Mouse (Mus musculus): ENCODE results near the gene Zbtb43. TPM values are rescaled to one million over a fixed set of nuclear protein-coding genes. Genes with fewer than 3 reads are reported as not detected.

Zbtb43 gene
- polyA plus RNA-seq, 1 experiment: 16.0 TPM

- no peak overlapping the region for H3K4me3 ChIP-seq (ENCODE audit: insufficient read depth, low read length)
- peaks cover 6% of the 10 kb centered on the region for H3K4me1 ChIP-seq (ENCODE audit: control insufficient read depth, insufficient read depth, low read length)
- TF ChIP-seq CTCF (IDR thresholded peaks at IDR 0.05; ENCODE audit: low read depth, low read length) (no peak), POLR2A (IDR thresholded peaks at IDR 0.05; ENCODE audit: borderline replicate concordance, low read depth, low read length) (no peak)
- H3K27ac ChIP-seq (ENCODE audit: insufficient read depth, low read depth, low read length): no peak overlapping the region
Observed at GRCm38 (mm10) chr2:33456242-33456641, 12.1 kb downstream of the Zbtb43 start.

DNA sequence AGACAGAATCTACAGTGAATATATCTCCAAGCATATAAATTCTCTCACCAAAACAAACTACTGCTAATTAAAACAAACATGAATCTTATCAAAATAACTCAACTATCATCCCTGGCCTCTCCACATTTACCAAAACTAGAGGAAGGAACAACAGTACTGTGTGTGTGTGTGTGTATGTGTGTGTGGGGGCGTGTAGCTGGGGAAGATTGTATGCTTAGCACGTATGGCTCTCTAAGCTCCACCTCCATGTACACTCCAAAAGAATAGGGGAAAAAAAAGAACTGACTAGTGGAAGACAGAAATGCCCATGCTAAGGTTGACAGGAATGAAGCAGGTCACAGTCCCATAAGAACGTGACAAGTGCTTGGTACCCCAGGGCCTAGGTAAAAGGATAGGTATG, 13.0 kb downstream of the Zbtb43 start:
- H3K4me3 ChIP-seq (ENCODE audit: insufficient read depth, low read length): no peak overlapping the region
- no peak overlapping the region for H3K27ac ChIP-seq (ENCODE audit: insufficient read depth, low read depth, low read length)
- H3K4me1 ChIP-seq (ENCODE audit: control insufficient read depth, insufficient read depth, low read length): peaks cover 6% of the 10 kb centered on the region
- TF ChIP-seq POLR2A (IDR thresholded peaks at IDR 0.05; ENCODE audit: borderline replicate concordance, low read depth, low read length) (no peak), CTCF (IDR thresholded peaks at IDR 0.05; ENCODE audit: low read depth, low read length) (no peak)

- Histone ChIP-seq H3K4me3 (ENCODE audit: insufficient read depth, low read length) (no peak overlapping the region), H3K27ac (ENCODE audit: insufficient read depth, low read depth, low read length) (no peak overlapping the region), H3K4me1 (ENCODE audit: control insufficient read depth, insufficient read depth, low read length) (peaks cover 6% of the 10 kb centered on the region)
- TF ChIP-seq CTCF (IDR thresholded peaks at IDR 0.05; ENCODE audit: low read depth, low read length) (no peak), POLR2A (IDR thresholded peaks at IDR 0.05; ENCODE audit: borderline replicate concordance, low read depth, low read length) (no peak)
Observed at GRCm38 (mm10) chr2:33454816-33455215, 13.5 kb downstream of the Zbtb43 start.

- Histone ChIP-seq H3K4me3 (ENCODE audit: insufficient read depth, low read length) (no peak overlapping the region), H3K27ac (ENCODE audit: insufficient read depth, low read depth, low read length) (no peak overlapping the region), H3K4me1 (ENCODE audit: control insufficient read depth, insufficient read depth, low read length) (peaks cover 6% of the 10 kb centered on the region)
- TF ChIP-seq POLR2A (IDR thresholded peaks at IDR 0.05; ENCODE audit: borderline replicate concordance, low read depth, low read length): no peak
- no peak for TF ChIP-seq CTCF (IDR thresholded peaks at IDR 0.05; ENCODE audit: low read depth, low read length)
Observed at GRCm38 (mm10) chr2:33453476-33453875, 14.9 kb downstream of the Zbtb43 start.

GRCm38 (mm10) chr2:33452721-33453120, 15.6 kb downstream of the Zbtb43 start:
- H3K4me3 ChIP-seq (ENCODE audit: insufficient read depth, low read length): no peak overlapping the region
- TF ChIP-seq POLR2A (IDR thresholded peaks at IDR 0.05; ENCODE audit: borderline replicate concordance, low read depth, low read length) (no peak), CTCF (IDR thresholded peaks at IDR 0.05; ENCODE audit: low read depth, low read length) (no peak)
- H3K27ac ChIP-seq (ENCODE audit: insufficient read depth, low read depth, low read length): no peak overlapping the region
- H3K4me1 ChIP-seq (ENCODE audit: control insufficient read depth, insufficient read depth, low read length): peaks cover 6% of the 10 kb centered on the region

GRCm38 (mm10) chr2:33452140-33452539, 16.2 kb downstream of the Zbtb43 start:
- Histone ChIP-seq H3K4me3 (ENCODE audit: insufficient read depth, low read length) (no peak overlapping the region), H3K27ac (ENCODE audit: insufficient read depth, low read depth, low read length) (no peak overlapping the region), H3K4me1 (ENCODE audit: control insufficient read depth, insufficient read depth, low read length) (peaks cover 6% of the 10 kb centered on the region)
- no peak for TF ChIP-seq CTCF (IDR thresholded peaks at IDR 0.05; ENCODE audit: low read depth, low read length)
- TF ChIP-seq POLR2A (IDR thresholded peaks at IDR 0.05; ENCODE audit: borderline replicate concordance, low read depth, low read length): no peak

GRCm38 (mm10) chr2:33451038-33451978, 17.1 kb downstream of the Zbtb43 start:
- no peak overlapping the region for H3K27ac ChIP-seq (ENCODE audit: insufficient read depth, low read depth, low read length)
- TF ChIP-seq CTCF (IDR thresholded peaks at IDR 0.05; ENCODE audit: low read depth, low read length) (no peak), POLR2A (IDR thresholded peaks at IDR 0.05; ENCODE audit: borderline replicate concordance, low read depth, low read length) (no peak)
- peaks cover 6% of the 10 kb centered on the region for H3K4me1 ChIP-seq (ENCODE audit: control insufficient read depth, insufficient read depth, low read length)
- H3K4me3 ChIP-seq (ENCODE audit: insufficient read depth, low read length): no peak overlapping the region

DNA sequence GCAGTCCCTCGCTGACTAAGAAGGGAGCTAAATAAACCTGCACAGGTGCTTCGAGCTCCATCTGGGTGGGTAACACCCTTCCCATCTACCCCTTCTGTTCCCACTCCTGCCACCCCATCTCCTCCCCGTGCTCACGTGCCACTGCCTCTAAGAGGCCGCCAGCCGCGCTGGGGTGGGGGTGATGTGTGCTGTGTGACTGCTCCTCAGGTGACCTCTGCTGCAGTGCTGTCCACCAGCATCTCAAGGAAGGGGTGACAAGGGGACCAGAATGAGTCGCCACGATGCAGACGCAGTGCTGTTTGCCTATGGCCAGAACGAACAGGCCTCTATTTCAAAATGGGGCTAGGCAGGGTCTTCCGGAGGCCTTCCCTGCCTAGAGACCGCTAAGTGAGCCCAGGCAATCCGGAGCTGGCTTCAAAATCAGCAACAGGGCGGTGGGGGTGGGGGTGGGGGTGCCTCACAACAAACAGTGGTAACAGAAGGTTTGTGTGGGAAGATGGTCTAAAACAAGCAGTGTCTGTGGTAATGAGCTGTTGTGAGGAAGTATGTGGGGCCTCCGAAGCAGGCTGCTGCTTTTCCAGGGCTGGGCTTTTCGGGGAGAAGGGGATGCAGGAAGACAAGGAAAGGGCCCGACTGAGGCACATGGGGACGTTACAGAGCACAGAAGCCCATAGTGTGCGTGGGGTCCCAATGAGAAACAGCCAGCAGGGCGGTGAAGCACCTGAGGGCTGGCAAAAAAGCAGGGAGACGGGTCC, 19.1 kb downstream of the Zbtb43 start:
- Histone ChIP-seq H3K4me3 (ENCODE audit: insufficient read depth, low read length) (no peak overlapping the region), H3K27ac (ENCODE audit: insufficient read depth, low read depth, low read length) (no peak overlapping the region), H3K4me1 (ENCODE audit: control insufficient read depth, insufficient read depth, low read length) (peaks cover 13% of the 10 kb centered on the region)
- TF ChIP-seq POLR2A (IDR thresholded peaks at IDR 0.05; ENCODE audit: borderline replicate concordance, low read depth, low read length) (no peak), CTCF (IDR thresholded peaks at IDR 0.05; ENCODE audit: low read depth, low read length) (no peak)

- Histone ChIP-seq H3K4me3 (ENCODE audit: insufficient read depth, low read length) (no peak overlapping the region), H3K4me1 (ENCODE audit: control insufficient read depth, insufficient read depth, low read length) (peaks cover 12% of the 10 kb centered on the region), H3K27ac (ENCODE audit: insufficient read depth, low read depth, low read length) (no peak overlapping the region)
- TF ChIP-seq CTCF (IDR thresholded peaks at IDR 0.05; ENCODE audit: low read depth, low read length) (no peak), POLR2A (IDR thresholded peaks at IDR 0.05; ENCODE audit: borderline replicate concordance, low read depth, low read length) (no peak)
Observed at GRCm38 (mm10) chr2:33446796-33447195, 21.6 kb downstream of the Zbtb43 start.

GRCm38 (mm10) chr2:33445741-33446140, 22.6 kb downstream of the Zbtb43 start:
- no peak overlapping the region for H3K4me3 ChIP-seq (ENCODE audit: insufficient read depth, low read length)
- no peak for TF ChIP-seq CTCF (IDR thresholded peaks at IDR 0.05; ENCODE audit: low read depth, low read length)
- TF ChIP-seq POLR2A (IDR thresholded peaks at IDR 0.05; ENCODE audit: borderline replicate concordance, low read depth, low read length): no peak
- peaks cover 12% of the 10 kb centered on the region for H3K4me1 ChIP-seq (ENCODE audit: control insufficient read depth, insufficient read depth, low read length)
- H3K27ac ChIP-seq (ENCODE audit: insufficient read depth, low read depth, low read length): no peak overlapping the region

Measured in bone marrow macrophage, adult 2 months (primary cell).